Mouse (Mus musculus) bone marrow, adult 2 months (tissue): ENCODE measurements around the gene Casp14.

Source experiments
- CTCF ChIP-seq: fragments of 200-500 bp; IDR thresholded peaks from 2 replicates; pipeline ENCODE4 v1.5.1; 2011; ENCODE audit warnings: low read length, control low read depth; ENCODE audit not compliant: control insufficient read depth, insufficient read depth
- POLR2A ChIP-seq: fragments of 200-500 bp; IDR thresholded peaks from 2 replicates; pipeline ENCODE4 v1.6.1; 2011; ENCODE audit warnings: low read depth, mild to moderate bottlenecking, control low read depth, low read length, borderline replicate concordance; ENCODE audit not compliant: control insufficient read depth

DNA sequence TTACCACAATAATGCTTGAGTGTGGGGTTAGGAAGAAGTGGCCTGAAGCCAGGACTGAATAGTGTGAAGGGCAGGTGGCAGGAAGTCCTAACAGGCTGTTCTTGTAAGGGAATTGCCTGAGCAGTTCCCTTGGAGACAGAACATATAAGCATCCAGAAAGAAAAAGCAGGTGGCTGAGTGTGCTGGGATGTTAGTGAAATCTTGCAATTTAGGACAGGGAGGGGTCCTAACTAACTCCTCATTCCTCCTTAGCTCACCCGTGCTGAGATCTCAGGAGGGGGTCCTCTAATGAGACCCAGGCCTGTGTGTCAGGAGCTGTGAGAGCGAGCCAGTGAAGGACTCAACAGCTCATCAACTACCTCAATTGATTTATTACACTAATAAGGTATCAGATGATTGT, 5.3 kb upstream of the Casp14 start:
- TF ChIP-seq POLR2A: no peak
- no peak for TF ChIP-seq CTCF
